Mouse (Mus musculus) limb, embryonic 12.5 days (tissue): Measurements from ENCODE around the gene Usp11. TPM values are rescaled to one million over a fixed set of nuclear protein-coding genes. Genes with fewer than 3 reads are reported as not detected.

Source experiments
- polyA plus RNA-seq: library from polyadenylated mRNA; unstranded; fragments of >200 nt; fragmentation: Nextera tagmentation; extraction: Ambion mirVana; gene quantifications from 2 replicates; pipeline ENCODE4 v1.2.1, GENCODE M21; 2016

Usp11 gene
- polyA plus RNA-seq, 1 experiment from 2014 or later, result 49.5 TPM

Other genes starting within 250 kb of the Usp11 start
- gene Rgn, start 154.1 kb upstream of the Usp11 start, polyA plus RNA-seq, result 0.54 and 0.91 TPM in 2 replicates
- gene Rbm10, start 86.4 kb upstream of the Usp11 start, polyA plus RNA-seq, result 84.7 and 86.1 TPM in 2 replicates
- gene Ndufb11, start 86.3 kb upstream of the Usp11 start, polyA plus RNA-seq, result 205 and 217 TPM in 2 replicates
- gene Uba1, start 45.6 kb upstream of the Usp11 start, polyA plus RNA-seq, result 225 and 232 TPM in 2 replicates
- 125 and 142 TPM in 2 replicates for gene Cdk16, start 16.0 kb upstream of the Usp11 start, polyA plus RNA-seq
- 101 and 103 TPM in 2 replicates for gene Araf, start 93.9 kb downstream of the Usp11 start, polyA plus RNA-seq
- gene Timp1, start 166.3 kb downstream of the Usp11 start, polyA plus RNA-seq, result 14.7 and 15.6 TPM in 2 replicates
- gene Syn1, start 217.1 kb downstream of the Usp11 start, polyA plus RNA-seq, result 0.14 and 0.20 TPM in 2 replicates
- gene Cfp, start 227.6 kb downstream of the Usp11 start, polyA plus RNA-seq, result 2.9 and 3.6 TPM in 2 replicates
- 17.7 and 18.1 TPM in 2 replicates for gene Elk1, start 246.7 kb downstream of the Usp11 start, polyA plus RNA-seq